Mouse (Mus musculus) urinary bladder, postnatal 10 days (tissue): Measurements from ENCODE around the gene Vmn1r54.
"Not testable (repeated sequence)": the region's sequence is repeated elsewhere in the genome, so short reads cannot be mapped to it uniquely, and the experiment has no call there.

ENCODE experiments used
- DNase-seq: peaks from one replicate; pipeline ENCODE4 v3.0.0; 2022; ENCODE audit warnings: low spot score

The Vmn1r54 gene

GRCm38 (mm10) chr6:90246000-90246399 is at the start of gene Vmn1r54:
TSS of gene Vmn1r54 (plus strand) at chr6:90246300.
- no peak for DNase-seq

- DNase-seq = not testable (repeated sequence)
Observed at GRCm38 (mm10) chr6:90202493-90202892, 43.6 kb upstream of the Vmn1r54 start, which contains the start of gene V1ra8. TSS of gene V1ra8 (plus strand) at chr6:90202793.

GRCm38 (mm10) chr6:90224338-90224737 is 21.8 kb upstream of the Vmn1r54 start, which contains the start of gene Vmn1r53:
TSS of gene Vmn1r53 (minus strand) at chr6:90224438.
- DNase-seq = no peak

- DNase-seq = not testable (repeated sequence)
Observed at GRCm38 (mm10) chr6:90232114-90232513, 14.0 kb upstream of the Vmn1r54 start.

- no peak for DNase-seq
Observed at GRCm38 (mm10) chr6:90232681-90233080, 13.4 kb upstream of the Vmn1r54 start.

- no peak for DNase-seq
Observed at GRCm38 (mm10) chr6:90244019-90244418, 2.1 kb upstream of the Vmn1r54 start.

GRCm38 (mm10) chr6:90288265-90288664 is 42.2 kb downstream of the Vmn1r54 start:
- DNase-seq = no peak

GRCm38 (mm10) chr6:90300919-90301318 is 54.8 kb downstream of the Vmn1r54 start, which contains the start of gene BC048671:
TSS of gene BC048671 (plus strand) at chr6:90301219.
- DNase-seq = no peak

- DNase-seq = no peak
Observed at GRCm38 (mm10) chr6:90306315-90306975, 60.3 kb downstream of the Vmn1r54 start.

- no peak for DNase-seq
Observed at GRCm38 (mm10) chr6:90308839-90309778, 63.0 kb downstream of the Vmn1r54 start.

GRCm38 (mm10) chr6:90315961-90316360 is 69.9 kb downstream of the Vmn1r54 start:
- DNase-seq = no peak

- no peak for DNase-seq
Observed at GRCm38 (mm10) chr6:90317510-90318258, 71.6 kb downstream of the Vmn1r54 start.

- no peak for DNase-seq
Observed at GRCm38 (mm10) chr6:90319019-90319418, 72.9 kb downstream of the Vmn1r54 start.

- DNase-seq = no peak
Observed at GRCm38 (mm10) chr6:90319475-90320191, 73.5 kb downstream of the Vmn1r54 start.

- no peak for DNase-seq
Observed at GRCm38 (mm10) chr6:90320429-90320828, 74.3 kb downstream of the Vmn1r54 start.
